Mouse (Mus musculus) mesoderm, embryonic 11.5 days (tissue): ENCODE data around the gene Ing5.
"Not testable (repeated sequence)": the region's sequence is repeated elsewhere in the genome, so short reads cannot be mapped to it uniquely, and the experiment has no call there.

Source experiments
- DNase-seq: peaks from one replicate; pipeline ENCODE4 v3.0.0-alpha.2; 2012; ENCODE audit warnings: low read depth, low spot score

The Ing5 gene

DNA sequence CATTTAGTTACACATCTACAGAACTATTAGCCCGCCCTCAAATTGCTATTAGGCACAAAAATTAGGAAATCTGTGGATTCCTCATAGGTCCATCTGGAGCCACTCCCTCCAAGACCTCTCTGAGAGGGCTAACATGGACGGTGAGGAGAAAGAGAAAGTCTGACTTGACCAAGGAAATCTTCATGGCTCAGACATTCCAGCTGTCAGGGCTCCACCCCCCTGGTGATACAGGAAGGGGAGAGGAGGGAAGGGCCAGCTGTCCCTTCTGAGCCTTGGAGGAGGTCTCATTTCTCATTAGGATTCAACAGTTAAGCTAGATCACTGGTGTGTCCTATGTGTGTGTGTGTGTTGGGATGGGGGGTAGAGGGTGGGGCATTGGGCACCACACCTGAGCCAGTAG is 57.3 kb downstream of the Ing5 start, which contains the start of gene Gal3st2:
TSS of gene Gal3st2 (plus strand) at position 259 of the 400 bp plus-strand sequence.
- not testable (repeated sequence) for DNase-seq
